Mouse (Mus musculus): ENCODE data around the gene Cldn4.

DNA sequence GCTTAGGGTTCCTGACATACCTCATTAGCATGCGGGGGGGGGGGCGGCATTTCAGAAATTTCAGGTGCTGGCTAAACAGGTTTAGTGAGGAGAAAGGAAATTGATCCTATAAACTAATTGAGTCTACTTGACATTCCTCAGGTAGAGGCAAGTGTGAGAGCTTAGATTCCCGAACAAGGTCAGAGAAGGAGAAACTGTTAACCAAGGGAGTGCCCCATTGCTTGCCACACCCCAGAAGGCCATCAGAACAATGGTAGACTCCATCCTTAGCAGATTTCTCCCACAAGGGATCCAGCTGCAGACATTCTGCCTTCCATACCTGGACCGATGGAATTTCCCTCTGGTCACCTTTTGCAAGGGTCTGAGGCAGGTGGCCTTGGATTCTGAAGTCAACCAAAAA lies 20.0 kb downstream of the Cldn4 start:
- TF ChIP-seq TAL1 (IDR thresholded peaks at IDR 0.05; ENCODE audit: low read length): no peak
- TF ChIP-seq GATA1 (IDR thresholded peaks at IDR 0.05; ENCODE audit: low read length): no peak

Data from erythroblast, embryonic 14.5 days (primary cell).